Comparison of ENCODE assay signal across 22 mouse cellular contexts in genomic region chr14:67158867-67159266, GRCm38 (mm10).
A peak's percentile ranks its signal among the peaks of the same experiment; 100 is the strongest.
DNase-seq lines count a peak whose midpoint lies in the region; ATAC-seq lines count a peak whose summit lies in the region.
"Had no signal": no experiment of that assay in that cellular context is flagged by ENCODE, and none has a peak within 500 bp of the region (broad histone marks: within the 10 kb centered on the region; RNA-seq: fewer than 3 reads in every experiment).

No protein-coding gene starts in this region.

- peaks cover 11% of the 10 kb centered on the region for H3K4me1 ChIP-seq in heart, embryonic 12.5 days (replicated peaks)
- no peaks in the 10 kb centered on the region for H3K4me1 ChIP-seq in intestine, embryonic 14.5 days (replicated peaks; ENCODE audit: control insufficient read depth, insufficient read depth, low read length)
- H3K4me1 ChIP-seq in stomach, embryonic 15.5 days: no peaks in the 10 kb centered on the region
- no peaks in the 10 kb centered on the region; the same call in 1 of the 2 replicates for H3K4me1 ChIP-seq in limb, embryonic 10.5 days
- H3K4me1 ChIP-seq in liver, embryonic 12.5 days: no peaks in the 10 kb centered on the region

- no peak overlapping the region for H3K4me2 ChIP-seq in heart, embryonic 12.5 days
- no peak overlapping the region for H3K4me2 ChIP-seq in intestine, embryonic 14.5 days (ENCODE audit: low read length)
- no peak overlapping the region for H3K4me2 ChIP-seq in stomach, embryonic 15.5 days
- no peak overlapping the region for H3K4me2 ChIP-seq in liver, embryonic 12.5 days
- H3K4me2 ChIP-seq: embryonic facial prominence, embryonic 13.5 days; forebrain, embryonic 12.5 days; heart, embryonic 13.5 days; hindbrain, embryonic 12.5 days had no signal

- WGBS in heart, embryonic 12.5 days: 41% methylated on average over 9 of the region's 9 CpGs
- 67% methylated on average over 9 of the region's 9 CpGs for WGBS in intestine, embryonic 14.5 days
- 33% methylated on average over 9 of the region's 9 CpGs for whole genome bisulfite sequencing in large intestine, adult 2 months
- WGBS in stomach, embryonic 15.5 days: 65% methylated on average over 9 of the region's 9 CpGs
- 76% methylated on average over 9 of the region's 9 CpGs for WGBS in limb, embryonic 10.5 days
- 36% methylated on average over 8 of the region's 9 CpGs for WGBS in liver, embryonic 12.5 days (ENCODE audit: insufficient replicate concordance)

- no peaks in the 10 kb centered on the region for H3K27me3 ChIP-seq in heart, embryonic 12.5 days (replicated peaks)
- H3K27me3 ChIP-seq in intestine, embryonic 14.5 days (replicated peaks; ENCODE audit: control insufficient read depth, insufficient read depth, low read length): no peaks in the 10 kb centered on the region
- H3K27me3 ChIP-seq in stomach, embryonic 15.5 days (replicated peaks): no peaks in the 10 kb centered on the region
- no peaks in the 10 kb centered on the region for H3K27me3 ChIP-seq in limb, embryonic 10.5 days (ENCODE audit: low read depth, poor library complexity, severe bottlenecking)
- no peaks in the 10 kb centered on the region for H3K27me3 ChIP-seq in liver, embryonic 12.5 days (replicated peaks)
- H3K27me3 ChIP-seq: embryonic facial prominence, embryonic 13.5 days; forebrain, embryonic 12.5 days; heart, embryonic 13.5 days; hindbrain, embryonic 12.5 days had no signal

- H3K9me3 ChIP-seq in heart, embryonic 12.5 days (replicated peaks): 0 out of 2 replicates have a peak, but pooled peaks cover 5% of the 10 kb centered on the region
- no peaks in the 10 kb centered on the region for H3K9me3 ChIP-seq in intestine, embryonic 14.5 days (ENCODE audit: control insufficient read depth, low read length)
- no peaks in the 10 kb centered on the region for H3K9me3 ChIP-seq in stomach, embryonic 15.5 days
- no peaks in the 10 kb centered on the region for H3K9me3 ChIP-seq in limb, embryonic 10.5 days (replicated peaks)
- no peaks in the 10 kb centered on the region for H3K9me3 ChIP-seq in liver, embryonic 12.5 days (replicated peaks)
- H3K9me3 ChIP-seq: embryonic facial prominence, embryonic 13.5 days; forebrain, embryonic 12.5 days; heart, embryonic 13.5 days; hindbrain, embryonic 12.5 days had no signal

- no peak for ATAC-seq in heart, embryonic 12.5 days (ENCODE audit: insufficient number of reproducible peaks, low FRiP score)
- ATAC-seq in intestine, embryonic 14.5 days (replicated peaks; ENCODE audit: low FRiP score, low TSS enrichment, low read depth): 0 out of 2 replicates have a peak, but pooled peaks have one; percentile 43
- ATAC-seq in stomach, embryonic 15.5 days (ENCODE audit: insufficient read depth, low FRiP score, low read depth): peak; percentile 73
- no peak for ATAC-seq in liver, embryonic 12.5 days
- ATAC-seq in megakaryocyte, adult 5-6 weeks (ENCODE audit: poor library complexity, severe bottlenecking): no peak
- ATAC-seq: CD4-positive, CD25-positive, alpha-beta regulatory T cell, adult 4 months; forebrain, embryonic 16.5 days had no signal

- H3K9ac ChIP-seq in heart, embryonic 12.5 days: no peak overlapping the region
- no peak overlapping the region for H3K9ac ChIP-seq in intestine, embryonic 14.5 days (ENCODE audit: low read length)
- no peak overlapping the region for H3K9ac ChIP-seq in stomach, embryonic 15.5 days
- no peak overlapping the region for H3K9ac ChIP-seq in liver, embryonic 12.5 days
- H3K9ac ChIP-seq: embryonic facial prominence, embryonic 13.5 days; forebrain, embryonic 12.5 days; heart, embryonic 13.5 days; hindbrain, embryonic 12.5 days had no signal

- DNase-seq in heart, adult 11 months: peak; percentile 31
- DNase-seq in intestine, embryonic 14.5 days (ENCODE audit: low spot score): no peak
- DNase-seq in large intestine, adult 2 months (ENCODE audit: low read depth, low spot score): peak; percentile 55
- no peak for DNase-seq in limb, embryonic 10.5 days (ENCODE audit: low spot score)
- DNase-seq: adrenal gland, postnatal 10 days; B cell, adult 2 months; cerebellum, adult 11-12 months; cerebellum, adult 9-11 months; cerebellum, postnatal 36 days; gastrocnemius, postnatal 14 days; heart, postnatal 36 days had no signal

- H3K4me3 ChIP-seq in heart, embryonic 12.5 days: no peak overlapping the region
- H3K4me3 ChIP-seq in intestine, embryonic 14.5 days (ENCODE audit: low read depth, low read length): no peak overlapping the region
- no peak overlapping the region for H3K4me3 ChIP-seq in stomach, embryonic 15.5 days (replicated peaks)
- no peak overlapping the region for H3K4me3 ChIP-seq in limb, embryonic 10.5 days
- no peak overlapping the region for H3K4me3 ChIP-seq in liver, embryonic 12.5 days
- H3K4me3 ChIP-seq: embryonic facial prominence, embryonic 13.5 days; forebrain, embryonic 12.5 days; heart, embryonic 13.5 days; hindbrain, embryonic 12.5 days had no signal

- H3K27ac ChIP-seq in heart, embryonic 12.5 days (ENCODE audit: poor library complexity, severe bottlenecking): no peak overlapping the region
- H3K27ac ChIP-seq in intestine, embryonic 14.5 days (ENCODE audit: low read depth): no peak overlapping the region
- 0 out of 2 replicates have a peak overlapping the region, but pooled peaks have one; percentile 41 for H3K27ac ChIP-seq in stomach, embryonic 15.5 days
- H3K27ac ChIP-seq in limb, embryonic 10.5 days: no peak overlapping the region
- no peak overlapping the region for H3K27ac ChIP-seq in liver, embryonic 12.5 days
- H3K27ac ChIP-seq: embryonic facial prominence, embryonic 13.5 days; forebrain, embryonic 12.5 days; heart, embryonic 13.5 days; hindbrain, embryonic 12.5 days had no signal

- H3K36me3 ChIP-seq in heart, embryonic 12.5 days: no peaks in the 10 kb centered on the region
- no peaks in the 10 kb centered on the region for H3K36me3 ChIP-seq in intestine, embryonic 14.5 days (ENCODE audit: control insufficient read depth, insufficient read depth, low read length)
- H3K36me3 ChIP-seq in stomach, embryonic 15.5 days: no peaks in the 10 kb centered on the region
- no peaks in the 10 kb centered on the region for H3K36me3 ChIP-seq in limb, embryonic 10.5 days
- no peaks in the 10 kb centered on the region for H3K36me3 ChIP-seq in liver, embryonic 12.5 days
- H3K36me3 ChIP-seq: embryonic facial prominence, embryonic 13.5 days; forebrain, embryonic 12.5 days; G1E; heart, embryonic 13.5 days; hindbrain, embryonic 12.5 days had no signal

Comparison
In these comparisons a context has a peak if more than half of its experiments do, and no peak if none do; other contexts are left out.
1. DNase-seq: peak in heart, adult 11 months (single experiment) and large intestine, adult 2 months (single experiment); none in intestine, embryonic 14.5 days (single experiment) and limb, embryonic 10.5 days (single experiment).
2. ATAC-seq: peak in intestine, embryonic 14.5 days (single experiment) and stomach, embryonic 15.5 days (single experiment); none in heart, embryonic 12.5 days (single experiment), liver, embryonic 12.5 days (single experiment) and megakaryocyte, adult 5-6 weeks (single experiment).